Mouse (Mus musculus) spleen, adult 2 months (tissue): ENCODE data around the gene Nabp1. TPM values are rescaled to one million over a fixed set of nuclear protein-coding genes. Genes with fewer than 3 reads are reported as not detected.
"Not testable (repeated sequence)": the region's sequence is repeated elsewhere in the genome, so short reads cannot be mapped to it uniquely, and the experiment has no call there.

ENCODE experiments used
- DNase-seq, 2 experiments: peaks; one replicate each; pipeline versions ENCODE4 v3.0.0 to v3.0.0-alpha.2; 2012 to 2021; ENCODE audit warnings: low spot score in 2 of 2, low read depth in 1 of 2
- H3K27ac ChIP-seq: fragments of 200-500 bp; 2 replicates; pipeline ENCODE4 v1.5.1; 2012; ENCODE audit warnings: low read length, inconsistent platforms; ENCODE audit not compliant: insufficient read depth
- H3K27me3 ChIP-seq: fragments of 200-500 bp; 2 replicates; pipeline ENCODE4 v1.6.1; 2012; ENCODE audit warnings: mild to moderate bottlenecking, moderate library complexity, low read length, inconsistent platforms; ENCODE audit not compliant: control insufficient read depth, insufficient read depth
- H3K36me3 ChIP-seq: fragments of 200-500 bp; 2 replicates; pipeline ENCODE4 v1.6.1; 2012; ENCODE audit warnings: mild to moderate bottlenecking, low read length, inconsistent platforms; ENCODE audit not compliant: control insufficient read depth, insufficient read depth
- H3K4me1 ChIP-seq: fragments of 200-500 bp; 2 replicates; pipeline ENCODE4 v1.6.1; 2011; ENCODE audit warnings: inconsistent platforms; ENCODE audit not compliant: control insufficient read depth, insufficient read depth, insufficient read length
- H3K4me3 ChIP-seq: fragments of 200-500 bp; 2 replicates; pipeline ENCODE4 v1.5.1; 2011; ENCODE audit warnings: mild to moderate bottlenecking, inconsistent platforms; ENCODE audit not compliant: insufficient read depth, insufficient read length; ENCODE audit errors: extremely low read depth
- CTCF ChIP-seq: fragments of 200-500 bp; IDR thresholded peaks from 2 replicates; pipeline ENCODE4 v1.5.1; 2011; ENCODE audit warnings: mild to moderate bottlenecking, inconsistent platforms; ENCODE audit not compliant: insufficient read depth, insufficient read length, insufficient replicate concordance; ENCODE audit errors: extremely low read depth
- POLR2A ChIP-seq: fragments of 200-500 bp; IDR thresholded peaks from 2 replicates; pipeline ENCODE4 v1.6.1; 2011; ENCODE audit warnings: low read depth, low read length, inconsistent platforms
- WGBS: fragments of 180-500 bp; shearing (Covaris S2); methylation state at CpG from one replicate; pipeline ENCODE4 v1.1.7; 2018; 5-methylcytosine and 5-hydroxymethylcytosine counted together
- polyA plus RNA-seq: library from polyadenylated mRNA; depleted of rRNA; stranded (reverse); fragments of >200 nt; gene quantifications from 2 replicates; pipeline ENCODE4 v1.2.3, GENCODE M21; 2012

Nabp1 gene
- polyA plus RNA-seq, 1 experiment, result 11.7 TPM

- no peak for DNase-seq
- H3K27me3 ChIP-seq, result no peaks in the 10 kb centered on the region
- H3K27ac ChIP-seq, result no peak overlapping the region
- 83% methylated on average over 3 of the region's 3 CpGs for WGBS
- H3K4me3 ChIP-seq, result no peak overlapping the region
- no peaks in the 10 kb centered on the region for H3K36me3 ChIP-seq
- no peaks in the 10 kb centered on the region for H3K4me1 ChIP-seq
- TF ChIP-seq POLR2A (no peak), CTCF (no peak)
Measured at GRCm38 (mm10) chr1:51457249-51457648, 21.0 kb downstream of the Nabp1 start.

DNA sequence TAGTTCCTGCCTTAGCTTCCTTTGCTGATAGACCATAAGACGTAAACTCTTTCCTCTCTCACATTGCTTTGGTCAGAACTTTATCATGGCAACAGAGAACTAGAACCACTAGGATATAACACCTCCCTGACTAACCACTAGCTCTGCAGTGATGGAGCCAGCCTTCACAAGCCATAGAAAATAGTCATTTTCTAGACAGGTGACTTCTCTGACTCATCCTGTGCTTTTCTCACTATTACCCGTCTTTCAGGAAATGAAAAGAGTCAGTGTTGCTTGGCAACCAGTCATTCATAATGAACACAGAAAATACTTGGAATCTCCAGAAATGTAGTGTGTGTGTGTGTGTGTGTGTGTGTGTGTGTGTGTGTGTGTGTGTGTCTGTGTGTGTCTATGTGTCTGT is 29.4 kb downstream of the Nabp1 start:
- 49% methylated on average over 2 of the region's 2 CpGs for WGBS
- no peak for DNase-seq
- no peak for TF ChIP-seq CTCF
- no peak for TF ChIP-seq POLR2A
- no peaks in the 10 kb centered on the region for H3K36me3 ChIP-seq
- H3K4me1 ChIP-seq, result no peaks in the 10 kb centered on the region
- no peak overlapping the region for H3K4me3 ChIP-seq
- H3K27me3 ChIP-seq, result no peaks in the 10 kb centered on the region
- no peak overlapping the region for H3K27ac ChIP-seq

DNA sequence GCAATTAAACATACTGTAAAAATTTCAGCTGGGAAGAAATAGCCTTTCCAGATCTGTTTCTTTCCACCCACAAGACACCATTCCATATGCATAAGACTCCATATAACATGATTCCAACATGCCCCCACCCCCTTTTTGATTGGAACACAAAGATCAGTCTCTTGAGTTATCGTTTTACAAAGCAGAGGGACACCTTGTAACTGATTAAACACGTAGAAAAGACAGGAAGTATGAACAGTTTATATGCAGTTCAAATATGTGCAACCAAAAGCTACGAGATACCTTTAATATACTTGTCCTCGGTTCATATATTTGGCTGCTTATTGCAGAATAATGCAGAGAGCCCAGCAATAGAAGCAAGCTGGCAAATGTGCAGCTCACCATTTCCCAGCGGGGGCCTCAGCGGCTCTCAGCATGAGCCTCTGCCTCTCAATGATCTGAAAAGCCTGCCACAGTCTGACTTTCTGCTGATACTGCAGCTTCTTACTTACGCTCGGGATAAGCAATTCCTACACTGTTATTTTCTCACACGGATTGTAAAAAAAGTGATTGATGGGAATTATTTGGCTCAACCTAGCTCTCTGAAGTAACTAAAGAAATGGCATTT is 32.3 kb downstream of the Nabp1 start:
- 85% methylated on average over 9 of the region's 9 CpGs for WGBS
- no peak for DNase-seq
- H3K36me3 ChIP-seq, result no peaks in the 10 kb centered on the region
- no peak overlapping the region for H3K27ac ChIP-seq
- TF ChIP-seq POLR2A (no peak), CTCF (no peak)
- H3K4me1 ChIP-seq, result no peaks in the 10 kb centered on the region
- H3K27me3 ChIP-seq, result no peaks in the 10 kb centered on the region
- H3K4me3 ChIP-seq, result no peak overlapping the region

- no peak overlapping the region for H3K4me3 ChIP-seq
- no peaks in the 10 kb centered on the region for H3K36me3 ChIP-seq
- H3K27me3 ChIP-seq, result no peaks in the 10 kb centered on the region
- H3K27ac ChIP-seq, result no peak overlapping the region
- TF ChIP-seq POLR2A, result no peak
- TF ChIP-seq CTCF, result no peak
- no peak for DNase-seq
- 40% methylated on average over 5 of the region's 5 CpGs for WGBS
- no peaks in the 10 kb centered on the region for H3K4me1 ChIP-seq
Measured at GRCm38 (mm10) chr1:51445161-51445853, 32.9 kb downstream of the Nabp1 start.

GRCm38 (mm10) chr1:51429775-51430174 is 48.5 kb downstream of the Nabp1 start:
- Histone ChIP-seq H3K27ac (no peak overlapping the region), H3K4me3 (no peak overlapping the region), H3K27me3 (no peaks in the 10 kb centered on the region), H3K4me1 (no peaks in the 10 kb centered on the region), H3K36me3 (no peaks in the 10 kb centered on the region)
- no peak for DNase-seq
- TF ChIP-seq CTCF (no peak), POLR2A (no peak)
- 53% methylated on average over 1 of the region's 1 CpGs for WGBS

DNA sequence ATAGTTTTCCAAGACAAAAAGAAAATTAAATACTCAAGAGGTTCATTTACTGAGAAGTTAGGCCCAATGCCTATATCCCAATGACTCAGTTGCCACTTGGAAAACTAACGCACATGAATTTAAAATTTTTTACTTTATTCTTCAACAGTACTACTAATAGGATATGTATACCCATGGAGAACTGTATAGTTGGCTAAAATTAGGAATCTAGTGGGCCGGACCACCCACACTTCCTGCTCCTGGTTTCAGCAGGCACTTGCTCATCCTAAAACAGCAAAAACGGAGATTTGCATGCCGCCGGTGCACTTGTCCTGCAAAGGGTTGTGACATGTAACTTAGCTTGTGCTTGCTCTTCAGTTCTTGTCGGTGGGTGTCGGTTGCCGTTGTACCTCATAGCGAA is 51.9 kb downstream of the Nabp1 start:
- TF ChIP-seq POLR2A, result no peak
- TF ChIP-seq CTCF, result no peak
- no peak for DNase-seq
- WGBS, result 90% methylated on average over 9 of the region's 9 CpGs
- Histone ChIP-seq H3K27ac (no peak overlapping the region), H3K4me1 (no peaks in the 10 kb centered on the region), H3K27me3 (no peaks in the 10 kb centered on the region), H3K36me3 (no peaks in the 10 kb centered on the region), H3K4me3 (no peak overlapping the region)

DNA sequence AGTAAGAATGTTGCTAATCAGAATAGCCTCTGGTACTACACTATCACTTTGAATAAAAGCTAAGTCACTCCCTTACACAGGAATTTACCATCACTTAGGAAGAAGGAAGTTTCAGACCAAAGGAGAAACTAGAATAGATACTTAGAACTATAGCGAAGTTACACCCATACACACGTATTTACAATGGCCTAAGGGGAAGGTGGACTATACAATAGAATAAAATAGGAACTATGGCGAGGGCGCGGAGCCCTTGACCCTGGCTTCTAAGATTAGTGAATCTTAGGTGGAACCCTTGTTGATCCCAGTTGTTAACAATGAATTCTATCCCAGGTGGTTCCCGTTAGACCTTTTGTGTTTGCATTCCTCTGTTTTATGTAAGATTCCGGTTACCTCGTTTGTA is 57.2 kb downstream of the Nabp1 start:
- not testable (repeated sequence) for DNase-seq, H3K27ac ChIP-seq, H3K4me1 ChIP-seq, H3K4me3 ChIP-seq, H3K27me3 ChIP-seq, H3K36me3 ChIP-seq
- 94% methylated on average over 8 of the region's 8 CpGs for WGBS
